Mouse (Mus musculus) neural tube, embryonic 12.5 days (tissue): ENCODE results near the gene Sfxn2. TPM values are rescaled to one million over a fixed set of nuclear protein-coding genes. Genes with fewer than 3 reads are reported as not detected.

ENCODE experiments used
- ATAC-seq: fragments of 200-750 bp; cut with Nextera tagmentation; 2 replicates; pipeline ENCODE4 v1.8.0; 2017; ENCODE audit warnings: low read depth, mild to moderate bottlenecking, moderate TSS enrichment, moderate library complexity; ENCODE audit not compliant: low FRiP score
- H3K27ac ChIP-seq: fragments of 300-500 bp; sonication (generic); 2 replicates; pipeline ENCODE4 v1.5.1; 2016
- H3K27me3 ChIP-seq: fragments of 300-500 bp; sonication (generic); replicated peaks from 2 replicates; pipeline ENCODE4 v1.6.1; 2016; ENCODE audit warnings: mild to moderate bottlenecking
- H3K36me3 ChIP-seq: fragments of 300-500 bp; sonication (generic); 2 replicates; pipeline ENCODE4 v1.6.1; 2016; ENCODE audit warnings: mild to moderate bottlenecking
- H3K4me1 ChIP-seq: fragments of 300-500 bp; sonication (generic); 2 replicates; pipeline ENCODE4 v1.6.1; 2016
- H3K4me2 ChIP-seq: fragments of 300-500 bp; sonication (generic); replicated peaks from 2 replicates; pipeline ENCODE4 v1.6.1; 2016; ENCODE audit warnings: mild to moderate bottlenecking
- H3K4me3 ChIP-seq: fragments of 300-500 bp; sonication (generic); 2 replicates; pipeline ENCODE4 v1.5.1; 2016
- H3K9ac ChIP-seq: fragments of 300-500 bp; sonication (generic); 2 replicates; pipeline ENCODE4 v1.6.1; 2016; ENCODE audit warnings: mild to moderate bottlenecking
- H3K9me3 ChIP-seq: fragments of 300-500 bp; sonication (generic); 2 replicates; pipeline ENCODE4 v1.6.1; 2016; ENCODE audit warnings: mild to moderate bottlenecking
- WGBS: fragments of 180-500 bp; shearing (Covaris S2); methylation state at CpG from one replicate; pipeline ENCODE4 v1.1.7; 2016; 5-methylcytosine and 5-hydroxymethylcytosine counted together
- polyA plus RNA-seq: library from polyadenylated mRNA; unstranded; fragments of >200 nt; fragmentation: Nextera tagmentation; extraction: Ambion mirVana; gene quantifications from 2 replicates; pipeline ENCODE4 v1.2.1, GENCODE M21; 2016

The Sfxn2 gene
- polyA plus RNA-seq, 1 experiment from 2014 or later, result 11.4 TPM

GRCm38 (mm10) chr19:46531071-46532030 is 41.8 kb upstream of the Sfxn2 start:
- H3K4me2 ChIP-seq, result peak overlapping the region; percentile 61
- H3K27ac ChIP-seq, result peak overlapping the region; percentile 65
- 9% methylated on average over 16 of the region's 16 CpGs for WGBS
- H3K9ac ChIP-seq, result peak overlapping the region; percentile 29; the same call in 1 of the 2 replicates
- H3K4me1 ChIP-seq, result peaks cover 73% of the 10 kb centered on the region
- no peaks in the 10 kb centered on the region for H3K9me3 ChIP-seq
- H3K4me3 ChIP-seq, result no peak overlapping the region
- no peaks in the 10 kb centered on the region for H3K27me3 ChIP-seq
- peaks cover 5% of the 10 kb centered on the region; the same call in 1 of the 2 replicates for H3K36me3 ChIP-seq
- ATAC-seq, result no peak

GRCm38 (mm10) chr19:46532031-46532688 is 41.0 kb upstream of the Sfxn2 start:
- peak overlapping the region; percentile 16; the same call in 1 of the 2 replicates for H3K27ac ChIP-seq
- WGBS, result 17% methylated on average over 10 of the region's 10 CpGs
- no peak for ATAC-seq
- H3K36me3 ChIP-seq, result peaks cover 5% of the 10 kb centered on the region; the same call in 1 of the 2 replicates
- peaks cover 69% of the 10 kb centered on the region for H3K4me1 ChIP-seq
- 0 out of 2 replicates have a peak overlapping the region, but pooled peaks have one; percentile 24 for H3K4me2 ChIP-seq
- no peak overlapping the region for H3K4me3 ChIP-seq
- H3K27me3 ChIP-seq, result no peaks in the 10 kb centered on the region
- no peak overlapping the region for H3K9ac ChIP-seq
- H3K9me3 ChIP-seq, result no peaks in the 10 kb centered on the region

- WGBS, result 44% methylated on average over 4 of the region's 4 CpGs
- Histone ChIP-seq H3K4me2 (no peak overlapping the region), H3K27me3 (no peaks in the 10 kb centered on the region), H3K36me3 (peaks cover 7% of the 10 kb centered on the region; the same call in 1 of the 2 replicates), H3K4me3 (no peak overlapping the region), H3K27ac (0 out of 2 replicates have a peak overlapping the region, but pooled peaks have one; percentile 42), H3K9ac (no peak overlapping the region), H3K9me3 (no peaks in the 10 kb centered on the region), H3K4me1 (peaks cover 60% of the 10 kb centered on the region)
- ATAC-seq, result no peak
Measured at GRCm38 (mm10) chr19:46533066-46533465, 40.1 kb upstream of the Sfxn2 start.

DNA sequence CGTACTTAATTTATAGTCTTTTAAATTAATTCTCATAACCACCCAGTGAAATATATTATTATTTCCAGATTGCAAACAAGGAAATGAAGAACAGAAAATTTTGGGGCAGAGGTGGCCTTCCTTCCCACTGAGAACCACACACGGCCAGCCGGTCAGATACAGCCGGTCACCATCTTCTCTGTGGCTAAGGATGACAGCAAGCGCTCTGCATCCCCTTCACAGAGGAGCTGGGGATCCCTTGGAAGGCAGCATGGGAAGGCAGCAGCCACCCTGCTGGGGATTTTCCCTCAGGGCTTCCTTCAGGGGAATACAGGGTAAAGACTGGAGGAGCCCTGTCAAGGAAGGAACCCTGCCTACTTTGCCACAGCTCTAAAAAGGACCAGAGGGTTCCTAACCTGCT is 39.6 kb upstream of the Sfxn2 start:
- no peak overlapping the region for H3K27ac ChIP-seq
- no peak overlapping the region for H3K4me3 ChIP-seq
- peaks cover 56% of the 10 kb centered on the region for H3K4me1 ChIP-seq
- H3K9me3 ChIP-seq, result no peaks in the 10 kb centered on the region
- WGBS, result 54% methylated on average over 5 of the region's 5 CpGs
- H3K4me2 ChIP-seq, result no peak overlapping the region
- peaks cover 10% of the 10 kb centered on the region; the same call in 1 of the 2 replicates for H3K36me3 ChIP-seq
- H3K27me3 ChIP-seq, result no peaks in the 10 kb centered on the region
- ATAC-seq, result no peak
- H3K9ac ChIP-seq, result no peak overlapping the region

- H3K27ac ChIP-seq, result no peak overlapping the region
- H3K4me1 ChIP-seq, result peaks cover 46% of the 10 kb centered on the region
- 30% methylated on average over 6 of the region's 6 CpGs for WGBS
- no peak for ATAC-seq
- H3K4me2 ChIP-seq, result no peak overlapping the region
- peaks cover 14% of the 10 kb centered on the region; the same call in 1 of the 2 replicates for H3K36me3 ChIP-seq
- H3K4me3 ChIP-seq, result no peak overlapping the region
- no peaks in the 10 kb centered on the region for H3K27me3 ChIP-seq
- no peaks in the 10 kb centered on the region for H3K9me3 ChIP-seq
- H3K9ac ChIP-seq, result no peak overlapping the region
Measured at GRCm38 (mm10) chr19:46534542-46535098, 38.5 kb upstream of the Sfxn2 start.

- Histone ChIP-seq H3K27ac (no peak overlapping the region), H3K27me3 (no peaks in the 10 kb centered on the region), H3K9ac (no peak overlapping the region), H3K4me3 (no peak overlapping the region), H3K9me3 (no peaks in the 10 kb centered on the region), H3K36me3 (peaks cover 40% of the 10 kb centered on the region), H3K4me1 (peaks cover 20% of the 10 kb centered on the region), H3K4me2 (no peak overlapping the region)
- ATAC-seq, result no peak
- 92% methylated on average over 9 of the region's 9 CpGs for WGBS
Measured at GRCm38 (mm10) chr19:46537357-46537756, 35.8 kb upstream of the Sfxn2 start.

- Histone ChIP-seq H3K4me3 (no peak overlapping the region), H3K36me3 (peaks cover 48% of the 10 kb centered on the region), H3K27me3 (no peaks in the 10 kb centered on the region), H3K27ac (no peak overlapping the region), H3K9ac (no peak overlapping the region), H3K4me1 (peaks cover 11% of the 10 kb centered on the region), H3K4me2 (no peak overlapping the region), H3K9me3 (no peaks in the 10 kb centered on the region)
- WGBS, result 89% methylated on average over 6 of the region's 6 CpGs
- ATAC-seq, result no peak
Measured at GRCm38 (mm10) chr19:46538213-46538612, 35.0 kb upstream of the Sfxn2 start.

DNA sequence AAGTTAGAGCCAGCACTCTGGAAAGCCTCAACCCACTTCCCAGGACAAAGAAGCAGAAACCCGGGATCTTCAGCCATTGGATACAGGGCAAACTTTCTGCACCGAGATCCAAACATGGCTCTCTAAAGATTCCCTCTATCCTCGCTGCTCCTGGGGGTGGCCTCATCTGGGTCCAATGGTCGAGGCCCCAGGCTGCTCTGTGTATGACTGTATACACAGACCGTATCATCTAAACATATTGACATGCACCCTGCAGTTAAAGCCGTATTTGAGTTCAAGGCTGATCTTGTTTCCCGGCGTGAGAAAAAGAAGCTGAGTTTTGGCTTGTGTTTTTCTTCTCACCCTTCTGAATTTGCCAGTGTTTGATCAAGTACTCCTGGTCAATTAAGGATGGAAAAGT is 30.4 kb upstream of the Sfxn2 start:
- H3K27me3 ChIP-seq, result no peaks in the 10 kb centered on the region
- H3K9ac ChIP-seq, result no peak overlapping the region
- H3K9me3 ChIP-seq, result no peaks in the 10 kb centered on the region
- H3K27ac ChIP-seq, result no peak overlapping the region
- H3K4me1 ChIP-seq, result no peaks in the 10 kb centered on the region
- ATAC-seq, result no peak
- H3K4me3 ChIP-seq, result no peak overlapping the region
- H3K36me3 ChIP-seq, result peaks cover 58% of the 10 kb centered on the region
- 91% methylated on average over 8 of the region's 8 CpGs for WGBS
- H3K4me2 ChIP-seq, result no peak overlapping the region

DNA sequence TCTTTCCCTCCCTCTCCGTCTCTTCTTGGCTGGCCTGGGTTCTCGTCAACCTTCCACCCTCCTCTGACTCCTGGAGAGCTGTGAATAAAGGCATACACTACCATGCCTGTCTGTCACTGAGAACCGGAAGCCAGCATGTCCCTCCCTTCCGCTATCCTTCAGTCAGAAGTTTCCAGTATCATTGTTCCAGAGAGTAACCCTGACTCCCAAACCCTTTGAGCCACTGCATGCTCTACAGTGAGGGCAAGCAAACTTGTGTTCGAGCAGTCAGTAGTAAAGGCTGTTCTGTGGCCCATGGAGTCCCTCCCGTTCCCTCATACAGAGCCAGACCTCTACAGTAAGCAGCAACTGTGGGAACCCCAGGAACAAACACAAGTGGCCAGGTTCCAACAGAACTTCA is 25.6 kb upstream of the Sfxn2 start:
- H3K27ac ChIP-seq, result no peak overlapping the region
- 0 out of 2 replicates have a peak, but pooled peaks cover 3% of the 10 kb centered on the region for H3K4me1 ChIP-seq
- H3K27me3 ChIP-seq, result no peaks in the 10 kb centered on the region
- no peaks in the 10 kb centered on the region for H3K9me3 ChIP-seq
- WGBS, result 78% methylated on average over 6 of the region's 6 CpGs
- H3K4me3 ChIP-seq, result no peak overlapping the region
- H3K4me2 ChIP-seq, result no peak overlapping the region
- peaks cover 49% of the 10 kb centered on the region for H3K36me3 ChIP-seq
- ATAC-seq, result no peak
- no peak overlapping the region for H3K9ac ChIP-seq

GRCm38 (mm10) chr19:46548110-46548509 is 25.1 kb upstream of the Sfxn2 start:
- H3K36me3 ChIP-seq, result peaks cover 44% of the 10 kb centered on the region
- H3K4me1 ChIP-seq, result 0 out of 2 replicates have a peak, but pooled peaks cover 3% of the 10 kb centered on the region
- H3K27me3 ChIP-seq, result no peaks in the 10 kb centered on the region
- 39% methylated on average over 10 of the region's 10 CpGs for WGBS
- H3K4me2 ChIP-seq, result no peak overlapping the region
- peak overlapping the region; percentile 22; the same call in 1 of the 2 replicates for H3K27ac ChIP-seq
- H3K4me3 ChIP-seq, result no peak overlapping the region
- ATAC-seq, result no peak
- H3K9me3 ChIP-seq, result no peaks in the 10 kb centered on the region
- H3K9ac ChIP-seq, result no peak overlapping the region

- Histone ChIP-seq H3K9ac (no peak overlapping the region), H3K27me3 (no peaks in the 10 kb centered on the region), H3K27ac (no peak overlapping the region), H3K4me1 (peaks cover 8% of the 10 kb centered on the region; the same call in 1 of the 2 replicates), H3K4me2 (no peak overlapping the region), H3K9me3 (no peaks in the 10 kb centered on the region), H3K4me3 (no peak overlapping the region), H3K36me3 (peaks cover 45% of the 10 kb centered on the region)
- 89% methylated on average over 4 of the region's 4 CpGs for WGBS
- no peak for ATAC-seq
Measured at GRCm38 (mm10) chr19:46550385-46550784, 22.8 kb upstream of the Sfxn2 start.

DNA sequence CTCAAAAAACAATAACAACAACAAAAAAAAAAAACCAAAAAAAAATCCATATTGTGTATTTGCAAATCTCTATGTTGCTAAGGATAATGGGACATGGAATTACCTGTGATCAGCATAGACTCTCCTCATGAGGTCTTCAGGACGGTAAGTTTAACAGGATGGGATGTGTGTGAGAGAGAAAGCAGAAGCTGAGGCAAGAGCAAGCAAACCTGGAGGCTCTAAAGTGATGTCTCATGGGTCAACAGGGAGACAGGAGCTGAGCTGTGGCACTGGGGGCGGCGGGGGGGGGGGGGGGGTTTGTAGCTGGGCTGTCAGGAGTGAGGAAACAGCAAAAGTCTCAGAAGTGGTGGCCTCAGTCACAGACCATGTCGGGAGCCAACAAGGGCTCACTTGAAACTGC is 20.7 kb upstream of the Sfxn2 start:
- Histone ChIP-seq H3K9ac (no peak overlapping the region), H3K9me3 (no peaks in the 10 kb centered on the region), H3K4me2 (no peak overlapping the region), H3K4me1 (peaks cover 8% of the 10 kb centered on the region; the same call in 1 of the 2 replicates), H3K36me3 (peaks cover 56% of the 10 kb centered on the region), H3K4me3 (no peak overlapping the region), H3K27me3 (no peaks in the 10 kb centered on the region), H3K27ac (no peak overlapping the region)
- ATAC-seq, result no peak
- 88% methylated on average over 4 of the region's 4 CpGs for WGBS
